Mouse (Mus musculus) urinary bladder, postnatal 10 days (tissue): ENCODE measurements around the gene Rbm5.

Source experiments
- DNase-seq: peaks from one replicate; pipeline ENCODE4 v3.0.0; 2022; ENCODE audit warnings: low spot score

The Rbm5 gene

GRCm38 (mm10) chr9:107770374-107771290 lies at the start of gene Rbm5:
Gene Rbm5 (minus strand): TSS chr9:107770996.
- DNase-seq = peak; percentile 70

- DNase-seq = no peak
Measured at GRCm38 (mm10) chr9:107812132-107812531, 41.3 kb upstream of the Rbm5 start.

- DNase-seq = no peak
Measured at GRCm38 (mm10) chr9:107810985-107811384, 40.2 kb upstream of the Rbm5 start.

GRCm38 (mm10) chr9:107791714-107792113 lies 20.9 kb upstream of the Rbm5 start:
- DNase-seq = no peak

- no peak for DNase-seq
Measured at GRCm38 (mm10) chr9:107782536-107783203, 11.9 kb upstream of the Rbm5 start.

- no peak for DNase-seq
Measured at GRCm38 (mm10) chr9:107776809-107777208, 6.0 kb upstream of the Rbm5 start.

GRCm38 (mm10) chr9:107774411-107774810 lies 3.6 kb upstream of the Rbm5 start:
- no peak for DNase-seq

GRCm38 (mm10) chr9:107771782-107772181 lies 986 bp upstream of the Rbm5 start:
- no peak for DNase-seq

GRCm38 (mm10) chr9:107770037-107770373 lies 791 bp downstream of the Rbm5 start:
- no peak for DNase-seq

GRCm38 (mm10) chr9:107769445-107770000 lies 1.3 kb downstream of the Rbm5 start:
- DNase-seq = no peak

GRCm38 (mm10) chr9:107768851-107769250 lies 1.9 kb downstream of the Rbm5 start:
- no peak for DNase-seq

- DNase-seq = no peak
Measured at GRCm38 (mm10) chr9:107759593-107759992, 11.2 kb downstream of the Rbm5 start.

- DNase-seq = no peak
Measured at GRCm38 (mm10) chr9:107750378-107750777, 20.4 kb downstream of the Rbm5 start.

GRCm38 (mm10) chr9:107748063-107748462 lies 22.7 kb downstream of the Rbm5 start:
- no peak for DNase-seq

- DNase-seq = no peak
Measured at GRCm38 (mm10) chr9:107747310-107747709, 23.5 kb downstream of the Rbm5 start.

GRCm38 (mm10) chr9:107746679-107747078 lies 24.1 kb downstream of the Rbm5 start:
- no peak for DNase-seq

GRCm38 (mm10) chr9:107744061-107744460 lies 26.7 kb downstream of the Rbm5 start:
- DNase-seq = no peak

- no peak for DNase-seq
Measured at GRCm38 (mm10) chr9:107738841-107739202, 32.0 kb downstream of the Rbm5 start.

- peak; percentile 61 for DNase-seq
Measured at GRCm38 (mm10) chr9:107738020-107738840, 32.6 kb downstream of the Rbm5 start.

GRCm38 (mm10) chr9:107736185-107736485 lies 34.7 kb downstream of the Rbm5 start:
- DNase-seq = no peak

GRCm38 (mm10) chr9:107735356-107736184 lies 35.2 kb downstream of the Rbm5 start:
- DNase-seq = no peak

- DNase-seq = no peak
Measured at GRCm38 (mm10) chr9:107734567-107734971, 36.2 kb downstream of the Rbm5 start.
